Mouse (Mus musculus) kidney, postnatal 14 days (tissue): ENCODE data around the gene Nell1.

Experiments
- DNase-seq: peaks from one replicate; pipeline ENCODE4 v3.0.0; 2022; ENCODE audit warnings: mixed read lengths

The Nell1 gene

DNA sequence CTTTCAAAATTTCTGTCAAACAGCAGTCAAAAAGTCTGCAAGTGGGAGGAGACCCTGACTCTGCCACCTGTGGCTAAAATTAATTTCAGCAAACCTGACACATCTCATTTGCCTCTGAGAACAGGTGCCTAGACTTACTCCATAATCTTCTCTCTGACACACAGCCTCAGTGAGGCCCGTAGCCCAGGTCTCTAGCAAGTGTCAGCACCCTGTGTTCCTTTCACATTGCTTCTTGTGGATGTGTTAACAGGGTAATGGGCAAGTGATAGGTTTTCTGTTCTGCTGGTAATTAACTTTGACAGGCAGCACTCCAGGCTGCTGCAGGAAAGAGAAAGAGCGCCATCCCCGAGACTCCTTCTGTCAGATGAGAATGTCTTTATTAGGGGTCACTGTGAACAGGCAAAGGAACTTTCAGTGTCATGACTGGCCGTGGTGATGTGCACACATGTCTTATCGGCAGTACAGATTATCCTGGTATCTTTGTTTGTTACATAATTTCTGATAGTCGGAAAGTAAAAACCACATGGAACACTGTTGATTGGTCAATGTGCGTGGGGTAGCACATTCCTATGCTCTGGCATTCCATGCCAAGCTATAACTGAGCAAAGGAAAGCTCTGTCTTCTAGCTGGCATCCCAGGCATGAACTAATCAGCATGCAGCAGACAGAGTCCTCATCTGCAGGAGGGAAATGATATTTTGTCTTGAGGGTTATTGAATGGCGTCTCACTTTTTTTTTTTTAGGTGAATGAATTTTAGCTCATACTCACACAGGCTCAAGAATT, 614.2 kb downstream of the Nell1 start:
- DNase-seq: no peak

DNA sequence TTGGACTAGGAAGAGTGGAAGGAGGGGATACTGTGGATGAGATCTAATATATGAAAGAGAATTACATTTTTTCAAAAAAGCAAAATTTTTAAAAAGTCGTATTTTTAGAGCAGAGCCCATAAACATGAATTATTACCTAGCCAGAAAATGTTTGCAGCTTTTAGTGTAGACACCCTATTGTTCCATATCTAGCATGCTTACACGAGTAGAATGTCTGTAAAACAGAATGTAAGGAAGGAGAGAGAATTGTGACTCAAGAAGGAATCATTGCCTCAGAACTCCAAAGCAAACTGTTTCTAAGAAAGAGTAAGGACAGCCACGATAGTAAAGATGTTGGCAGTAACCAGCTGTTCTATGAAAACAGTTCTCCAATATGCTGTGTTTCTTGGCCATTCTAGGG, 624.2 kb downstream of the Nell1 start, which contains the start of gene 4933405O20Rik:
Gene 4933405O20Rik, plus strand, starts transcription at position 301 of the 400 bp plus-strand sequence.
- no peak for DNase-seq

GRCm38 (mm10) chr7:50614101-50614500, 639.4 kb downstream of the Nell1 start:
- no peak for DNase-seq

DNA sequence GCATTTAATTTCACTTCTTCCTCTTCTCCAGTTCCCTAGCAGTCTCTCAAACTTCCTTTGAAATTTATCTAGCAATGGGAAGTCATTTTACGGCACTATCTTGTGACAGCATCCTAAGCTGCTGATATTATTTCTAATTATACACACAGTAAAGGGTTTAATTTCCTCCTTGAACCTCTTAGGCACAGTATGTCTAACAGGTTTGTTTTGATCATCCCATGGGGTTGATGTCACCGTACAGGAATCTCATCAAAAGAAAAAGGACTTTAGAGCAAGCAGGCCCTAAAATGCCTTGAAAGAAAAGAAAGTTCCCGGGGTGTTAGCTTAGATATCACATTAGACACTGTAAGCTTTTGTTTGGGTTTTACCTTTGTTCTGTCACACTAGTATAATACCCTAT, 654.5 kb downstream of the Nell1 start:
- DNase-seq: no peak

GRCm38 (mm10) chr7:50633147-50633546, 658.5 kb downstream of the Nell1 start:
- no peak for DNase-seq

GRCm38 (mm10) chr7:50672266-50672665, 697.6 kb downstream of the Nell1 start:
- peak; percentile 6 for DNase-seq

DNA sequence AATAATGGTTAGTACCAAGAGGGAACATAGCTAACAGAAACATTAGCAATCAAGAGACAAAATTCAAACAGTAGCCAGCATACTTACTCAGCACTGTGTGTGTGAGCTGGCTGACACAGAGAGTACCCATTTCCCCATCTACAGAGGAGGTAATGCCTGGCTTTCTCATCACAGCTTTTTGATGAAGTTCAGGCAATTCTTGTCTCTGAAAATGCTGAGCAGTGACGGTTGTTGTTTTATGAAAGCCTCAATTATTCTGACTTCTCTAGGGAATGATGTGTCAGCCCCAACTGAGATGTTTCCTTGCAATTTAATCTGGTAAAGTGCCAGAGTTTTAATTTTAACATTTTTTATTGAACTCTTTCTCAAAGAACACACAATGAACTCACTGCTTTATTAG, 700.8 kb downstream of the Nell1 start:
- no peak for DNase-seq

- no peak for DNase-seq
Observed at GRCm38 (mm10) chr7:50677511-50677910, 702.8 kb downstream of the Nell1 start.

DNA sequence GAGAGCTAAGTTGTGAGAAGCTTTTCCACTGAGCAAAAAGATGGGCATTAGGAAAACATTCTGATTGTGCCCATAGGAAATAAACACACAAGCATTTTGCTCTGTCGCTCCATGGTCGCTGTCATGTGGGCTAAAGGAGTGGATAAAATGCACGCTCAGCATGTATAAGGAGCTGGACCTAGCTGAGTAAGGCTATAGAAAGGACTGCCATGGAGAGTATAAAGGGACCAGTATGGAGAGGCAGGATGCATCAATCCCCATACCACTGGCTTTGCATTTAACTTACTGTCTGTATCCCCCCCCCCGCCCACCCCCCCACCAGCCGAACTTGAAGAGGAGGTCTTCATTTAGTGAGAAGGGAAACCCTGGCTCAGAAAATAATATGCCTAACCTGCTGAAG, 711.7 kb downstream of the Nell1 start:
- no peak for DNase-seq

DNA sequence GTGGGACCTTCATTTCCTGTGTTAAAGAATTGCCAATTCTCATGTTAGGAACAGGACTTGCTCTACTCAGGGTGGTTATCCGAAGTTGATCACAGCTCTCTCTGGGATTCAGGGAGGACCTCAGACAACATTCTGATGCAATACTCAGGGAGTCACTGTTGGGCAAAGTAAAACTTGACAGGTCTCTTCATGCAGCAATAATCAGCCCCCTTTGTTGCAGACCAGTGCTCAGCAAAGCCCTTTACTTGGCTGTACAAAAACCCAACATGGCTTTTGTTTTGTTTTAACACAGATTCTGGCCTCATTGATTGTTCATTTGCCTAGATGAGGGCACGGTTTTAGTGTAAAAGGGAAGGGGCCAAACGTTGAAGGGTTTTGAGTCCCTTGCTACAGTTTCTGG, 750.5 kb downstream of the Nell1 start:
- DNase-seq: no peak

DNA sequence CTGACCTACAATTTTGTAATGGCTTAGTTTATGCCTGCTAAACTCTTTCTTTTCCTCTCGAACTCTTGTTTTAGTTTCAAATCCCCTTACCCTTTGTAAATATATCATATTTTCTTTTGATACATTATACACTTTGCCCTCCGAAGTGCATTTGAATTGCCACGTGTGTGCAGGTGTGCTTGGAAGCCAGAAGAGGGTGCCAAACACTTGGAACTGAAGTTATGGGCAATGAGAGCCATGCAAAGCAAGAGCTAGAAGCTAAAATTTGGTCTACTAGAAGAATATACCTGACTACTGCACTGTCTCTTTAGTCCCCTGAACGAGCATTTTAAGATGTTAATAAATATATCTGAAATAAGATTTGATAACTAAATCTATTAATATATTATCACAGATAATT, 756.3 kb downstream of the Nell1 start:
- DNase-seq: no peak

DNA sequence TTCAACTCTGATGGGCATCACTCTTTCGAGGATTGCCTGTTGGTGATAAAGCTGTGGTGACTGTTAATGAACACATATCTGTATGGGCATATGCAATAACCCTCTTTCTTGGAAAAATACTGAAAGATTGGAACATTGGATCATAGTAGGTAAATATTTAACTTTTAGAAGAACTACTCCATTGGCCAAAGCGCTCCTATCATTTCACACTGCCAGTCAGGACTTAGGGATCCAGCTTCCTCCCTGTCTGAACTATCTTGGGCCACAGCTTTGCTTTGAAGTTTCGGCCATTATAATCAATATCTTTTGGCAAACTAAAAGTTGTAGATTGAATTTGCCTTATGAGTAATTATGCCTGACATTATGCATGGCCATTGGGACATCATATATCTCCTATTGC, 780.9 kb downstream of the Nell1 start:
- no peak for DNase-seq

DNA sequence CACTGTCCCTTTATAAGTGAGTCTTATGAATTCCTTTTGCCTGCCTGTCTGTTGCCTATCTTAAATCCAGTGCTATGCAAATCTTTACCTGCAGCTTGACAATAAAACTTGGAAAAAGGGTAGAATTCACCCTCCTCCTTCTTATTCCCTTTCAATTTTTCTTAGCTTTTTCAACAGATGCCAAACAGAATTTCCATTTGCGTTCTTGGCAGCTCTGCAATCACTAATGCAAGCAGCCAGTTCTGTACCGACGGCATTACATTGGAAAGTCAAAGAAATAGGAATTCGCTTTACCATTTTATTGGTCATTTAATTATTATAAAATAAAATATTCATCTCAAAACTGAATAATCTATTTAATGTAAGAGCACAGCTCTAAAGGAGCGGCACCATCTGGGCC, 781.7 kb downstream of the Nell1 start:
- no peak for DNase-seq

DNA sequence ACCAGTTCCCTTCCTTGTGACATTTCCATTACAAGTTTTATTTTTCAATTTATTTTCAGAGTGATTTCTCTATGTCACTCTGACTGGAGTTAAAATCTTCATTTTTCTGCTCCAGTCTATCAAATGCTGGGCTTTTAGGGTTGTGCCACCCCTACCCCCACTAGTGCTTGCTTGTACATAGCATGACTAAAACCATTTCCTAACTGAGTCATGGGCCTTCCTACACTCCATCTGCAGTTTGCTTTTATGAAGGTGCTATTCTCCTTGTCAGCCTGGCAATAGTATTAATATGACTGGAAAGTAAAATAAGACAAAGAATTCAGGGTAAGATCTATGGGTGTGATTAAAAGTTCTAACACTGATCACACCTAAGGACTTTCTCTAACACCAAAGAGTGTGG, 798.9 kb downstream of the Nell1 start:
- no peak for DNase-seq

GRCm38 (mm10) chr7:50781105-50781504, 806.4 kb downstream of the Nell1 start:
- DNase-seq: no peak

- peak; percentile 0 for DNase-seq
Observed at GRCm38 (mm10) chr7:50783652-50784051, 809.0 kb downstream of the Nell1 start.

DNA sequence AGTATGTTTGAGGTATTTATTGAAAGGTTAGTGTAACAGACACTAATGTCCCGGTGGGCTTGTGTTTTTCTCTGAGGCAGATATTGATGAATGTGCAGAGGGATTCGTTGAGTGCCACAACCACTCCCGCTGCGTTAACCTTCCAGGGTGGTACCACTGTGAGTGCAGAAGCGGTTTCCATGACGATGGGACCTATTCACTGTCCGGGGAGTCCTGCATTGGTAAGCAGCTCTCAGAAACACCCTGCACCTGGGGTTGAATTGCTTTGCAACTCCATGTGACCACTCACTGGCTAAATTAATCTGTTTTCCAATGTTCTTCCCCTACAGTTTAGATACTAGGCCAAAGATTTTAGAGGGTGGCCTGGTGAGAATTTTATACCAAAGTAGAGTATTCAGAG, 851.5 kb downstream of the Nell1 start:
- DNase-seq: no peak

GRCm38 (mm10) chr7:50832799-50833198, 858.1 kb downstream of the Nell1 start:
- DNase-seq: no peak

DNA sequence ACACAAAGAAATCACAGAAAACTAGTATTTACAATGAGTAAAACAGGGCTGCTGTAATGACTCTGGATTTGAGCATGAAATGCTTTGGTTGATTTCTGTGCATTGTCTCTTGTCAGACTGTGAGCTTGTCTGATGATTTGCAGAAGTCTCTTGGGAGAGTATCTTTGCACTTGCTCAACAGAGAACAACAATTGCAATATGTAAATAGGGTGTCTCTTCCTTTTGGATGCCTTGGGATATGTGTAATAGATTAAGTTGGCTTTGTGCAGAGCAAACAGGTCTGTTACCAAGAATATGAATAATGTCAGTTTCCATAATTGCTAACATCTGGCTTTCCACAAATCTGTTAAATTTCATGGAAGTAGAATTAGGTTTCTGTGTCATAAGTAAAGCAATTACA, 868.0 kb downstream of the Nell1 start:
- no peak for DNase-seq

- no peak for DNase-seq
Observed at GRCm38 (mm10) chr7:50847921-50848320, 873.3 kb downstream of the Nell1 start.

DNA sequence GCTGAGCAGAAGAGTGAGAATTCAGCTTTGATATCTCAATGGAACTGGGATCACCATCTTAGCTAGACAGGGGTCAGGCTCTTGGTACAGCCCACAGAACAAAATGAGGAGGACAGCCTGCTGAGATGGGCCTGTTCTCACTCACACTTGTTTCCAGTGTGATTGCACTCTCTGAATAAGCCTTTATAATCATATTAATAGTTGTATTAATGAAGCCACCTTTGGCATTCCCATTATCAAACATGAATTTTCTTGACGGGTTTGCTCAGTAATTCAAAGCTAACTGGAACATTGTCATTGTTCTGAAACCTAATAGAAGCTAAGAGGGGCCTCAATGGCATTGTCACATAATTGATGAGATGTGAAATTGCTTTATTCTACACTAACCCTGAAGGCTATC, 875.6 kb downstream of the Nell1 start:
- no peak for DNase-seq

GRCm38 (mm10) chr7:50870181-50870580, 895.5 kb downstream of the Nell1 start:
- DNase-seq: no peak

DNA sequence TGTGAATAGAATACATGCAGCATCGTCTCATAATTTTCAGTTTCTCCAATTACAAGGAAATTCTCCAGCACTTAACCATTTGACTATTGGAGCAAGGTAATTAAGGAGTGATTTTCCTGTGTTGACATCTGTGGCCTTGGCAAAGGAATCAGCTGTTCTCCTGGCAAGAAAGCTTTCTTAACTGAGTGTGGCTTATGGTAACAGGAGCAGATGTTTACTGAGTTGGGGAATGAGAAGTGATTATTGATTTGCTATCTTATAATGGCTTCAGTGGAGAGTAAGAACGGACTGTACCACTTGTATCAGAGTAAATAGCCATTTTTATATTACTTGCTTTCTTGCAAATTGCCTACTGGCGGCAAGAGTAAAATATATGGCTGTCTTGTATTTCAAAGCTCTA, 913.0 kb downstream of the Nell1 start:
- DNase-seq: no peak

GRCm38 (mm10) chr7:50899541-50900088, 925.0 kb downstream of the Nell1 start:
- no peak for DNase-seq
